Mouse (Mus musculus): ENCODE measurements around the gene 1700013F07Rik.
"Not testable (repeated sequence)": the region's sequence is repeated elsewhere in the genome, so short reads cannot be mapped to it uniquely, and the experiment has no call there.

Gene 1700013F07Rik

GRCm38 (mm10) chr3:108554111-108554561, 20.2 kb downstream of the 1700013F07Rik start:
- DNase-seq (ENCODE audit: low spot score in 2 of 2), result peak in 1 of 2 experiments; percentile 35

- DNase-seq (ENCODE audit: low spot score in 2 of 2), result peak; percentile 93 to 96
Measured at GRCm38 (mm10) chr3:108554587-108555312, 20.8 kb downstream of the 1700013F07Rik start.

- DNase-seq (ENCODE audit: low spot score in 2 of 2), result no peak
Measured at GRCm38 (mm10) chr3:108557888-108558287, 23.9 kb downstream of the 1700013F07Rik start.

- DNase-seq (ENCODE audit: low spot score in 2 of 2), result peak; percentile 98 to 99
Measured at GRCm38 (mm10) chr3:108562133-108562730, 28.3 kb downstream of the 1700013F07Rik start, which contains the start of gene Tmem167b. Gene Tmem167b (minus strand): TSS chr3:108562466.

GRCm38 (mm10) chr3:108562777-108563271, 28.9 kb downstream of the 1700013F07Rik start:
- no peak for DNase-seq (ENCODE audit: low spot score in 2 of 2)

- DNase-seq (ENCODE audit: low spot score in 2 of 2), result peak; percentile 74 to 84
Measured at GRCm38 (mm10) chr3:108563309-108563708, 29.4 kb downstream of the 1700013F07Rik start.

GRCm38 (mm10) chr3:108567990-108568877, 34.3 kb downstream of the 1700013F07Rik start:
- DNase-seq (ENCODE audit: low spot score in 2 of 2), result peak in 1 of 2 experiments; percentile 26

GRCm38 (mm10) chr3:108569636-108570035, 35.7 kb downstream of the 1700013F07Rik start:
- DNase-seq (ENCODE audit: low spot score in 2 of 2), result not testable (repeated sequence)

GRCm38 (mm10) chr3:108570813-108571212, 36.9 kb downstream of the 1700013F07Rik start:
- no peak for DNase-seq (ENCODE audit: low spot score in 2 of 2)

GRCm38 (mm10) chr3:108571443-108572294, 37.7 kb downstream of the 1700013F07Rik start, which contains the start of gene Taf13:
Gene Taf13 (plus strand): TSS chr3:108571698.
- DNase-seq (ENCODE audit: low spot score in 2 of 2), result peak; percentile 97 to 99

GRCm38 (mm10) chr3:108572309-108573010, 38.5 kb downstream of the 1700013F07Rik start:
- DNase-seq (ENCODE audit: low spot score in 2 of 2), result no peak

GRCm38 (mm10) chr3:108574018-108574417, 40.1 kb downstream of the 1700013F07Rik start:
- DNase-seq (ENCODE audit: low spot score in 2 of 2), result no peak

GRCm38 (mm10) chr3:108584580-108584979, 50.6 kb downstream of the 1700013F07Rik start:
- DNase-seq (ENCODE audit: low spot score in 2 of 2), result no peak

GRCm38 (mm10) chr3:108588446-108588845, 54.5 kb downstream of the 1700013F07Rik start:
- no peak for DNase-seq (ENCODE audit: low spot score in 2 of 2)

GRCm38 (mm10) chr3:108590786-108591529, 57.0 kb downstream of the 1700013F07Rik start, which contains the start of gene Wdr47:
Gene Wdr47 (plus strand): TSS chr3:108591279.
- peak; percentile 96 to 97 for DNase-seq (ENCODE audit: low spot score in 2 of 2)

GRCm38 (mm10) chr3:108591530-108592522, 57.9 kb downstream of the 1700013F07Rik start:
- DNase-seq (ENCODE audit: low spot score in 2 of 2), result peak in 1 of 2 experiments; percentile 18
